Mouse (Mus musculus) bone marrow macrophage, adult 2 months (primary cell): ENCODE data around the gene Olfr1362. TPM values are rescaled to one million over a fixed set of nuclear protein-coding genes. Genes with fewer than 3 reads are reported as not detected.

Experiments used
- H3K27ac ChIP-seq: 2 replicates; pipeline ENCODE4 v1.5.1; 2012; ENCODE audit warnings: low read depth, low read length; ENCODE audit not compliant: insufficient read depth
- H3K4me1 ChIP-seq: 2 replicates; pipeline ENCODE4 v1.6.1; 2012; ENCODE audit warnings: low read length; ENCODE audit not compliant: control insufficient read depth, insufficient read depth
- H3K4me3 ChIP-seq: 2 replicates; pipeline ENCODE4 v1.5.1; 2012; ENCODE audit warnings: mild to moderate bottlenecking, low read length, moderate library complexity; ENCODE audit not compliant: insufficient read depth
- CTCF ChIP-seq: IDR thresholded peaks from 2 replicates; pipeline ENCODE4 v1.5.1; 2012; ENCODE audit warnings: low read depth, mild to moderate bottlenecking, low read length, moderate library complexity
- POLR2A ChIP-seq: IDR thresholded peaks from 2 replicates; pipeline ENCODE4 v1.6.1; 2012; ENCODE audit warnings: mild to moderate bottlenecking, low read depth, low read length, borderline replicate concordance
- polyA plus RNA-seq: library from polyadenylated mRNA; stranded (reverse); fragments of >200 nt; gene quantifications from 2 replicates; pipeline ENCODE4 v1.2.4, GENCODE M21; 2012; ENCODE audit not compliant: missing spikeins, insufficient read depth, insufficient read length

The Olfr1362 gene
- not detected in 2 replicates for polyA plus RNA-seq

GRCm38 (mm10) chr13:21613922-21614321, at the start of gene Olfr1362:
Gene Olfr1362, minus strand, starts transcription at chr13:21614022.
- no peak within 1 kb of the TSS for H3K4me3 ChIP-seq
- TF ChIP-seq POLR2A (no peak), CTCF (no peak)
- H3K4me1 ChIP-seq, result no peaks in the 10 kb centered on the region
- H3K27ac ChIP-seq, result no peak within 1 kb of the TSS

- Histone ChIP-seq H3K27ac (no peak within 1 kb of the TSS), H3K4me3 (no peak within 1 kb of the TSS), H3K4me1 (no peaks in the 10 kb centered on the region)
- TF ChIP-seq POLR2A, result no peak
- TF ChIP-seq CTCF, result no peak
These were observed 49.5 kb upstream of the Olfr1362 start, which contains the start of gene Olfr1361 for GRCm38 (mm10) chr13:21663286-21663685. Gene Olfr1361, minus strand, starts transcription at chr13:21663386.

- H3K4me3 ChIP-seq, result no peak within 1 kb of the TSS
- TF ChIP-seq POLR2A, result no peak
- TF ChIP-seq CTCF, result no peak
- no peak within 1 kb of the TSS for H3K27ac ChIP-seq
- no peaks in the 10 kb centered on the region for H3K4me1 ChIP-seq
These were observed 28.6 kb upstream of the Olfr1362 start, which contains the start of gene Olfr11 for GRCm38 (mm10) chr13:21642418-21642817. Gene Olfr11, minus strand, starts transcription at chr13:21642518.

- H3K4me1 ChIP-seq, result no peaks in the 10 kb centered on the region
- TF ChIP-seq CTCF, result no peak
- TF ChIP-seq POLR2A, result no peak
- H3K4me3 ChIP-seq, result no peak overlapping the region
- no peak overlapping the region for H3K27ac ChIP-seq
These were observed 22.2 kb downstream of the Olfr1362 start for GRCm38 (mm10) chr13:21591618-21592017.

- H3K4me3 ChIP-seq, result no peak within 1 kb of the TSS
- TF ChIP-seq CTCF, result no peak
- no peak for TF ChIP-seq POLR2A
- H3K4me1 ChIP-seq, result no peaks in the 10 kb centered on the region
- no peak within 1 kb of the TSS for H3K27ac ChIP-seq
These were observed 32.2 kb downstream of the Olfr1362 start, which contains the start of gene Olfr1364 for GRCm38 (mm10) chr13:21581659-21582058. Gene Olfr1364, minus strand, starts transcription at chr13:21581759.

Other genes with a start within 250 kb of the Olfr1362 start
- gene Zkscan3, start 211.3 kb downstream of the Olfr1362 start, polyA plus RNA-seq, result 54.9 and 59.3 TPM in 2 replicates
- 0.17 and 0.65 TPM in 2 replicates for gene Pgbd1, start 173.0 kb downstream of the Olfr1362 start, polyA plus RNA-seq
- gene Zscan26, start 160.3 kb downstream of the Olfr1362 start, polyA plus RNA-seq, result 44.4 and 50.9 TPM in 2 replicates
- gene Nkapl, start 145.5 kb downstream of the Olfr1362 start, polyA plus RNA-seq, result 0.92 and 1.3 TPM in 2 replicates
- gene Zkscan4, start 135.1 kb downstream of the Olfr1362 start, polyA plus RNA-seq, result 1.5 and 2.6 TPM in 2 replicates
- gene Gm10065, start 134.6 kb downstream of the Olfr1362 start, polyA plus RNA-seq, result not detected in 2 replicates
- 0.34 TPM in 1 of 2 replicates, not detected in the other for gene AK157302, start 118.8 kb downstream of the Olfr1362 start, polyA plus RNA-seq
- gene Gm11273, start 112.6 kb downstream of the Olfr1362 start, polyA plus RNA-seq, result 5.1 and 18.9 TPM in 2 replicates
- 5.6 and 5.8 TPM in 2 replicates for gene Zkscan8, start 82.9 kb downstream of the Olfr1362 start, polyA plus RNA-seq
- gene Olfr1366, start 71.2 kb downstream of the Olfr1362 start, polyA plus RNA-seq, result not detected in 2 replicates
- not detected in 2 replicates for gene Olfr1535, start 54.1 kb downstream of the Olfr1362 start, polyA plus RNA-seq
- not detected in 2 replicates for gene Olfr1364, start 32.3 kb downstream of the Olfr1362 start, polyA plus RNA-seq
- gene Olfr11, start 28.5 kb upstream of the Olfr1362 start, polyA plus RNA-seq, result not detected in 2 replicates
- 0.48 TPM in 1 of 2 replicates, not detected in the other for gene Olfr1361, start 49.4 kb upstream of the Olfr1362 start, polyA plus RNA-seq
- gene Olfr1360, start 63.4 kb upstream of the Olfr1362 start, polyA plus RNA-seq, result not detected in 2 replicates
- not detected in 2 replicates for gene Olfr1359, start 84.1 kb upstream of the Olfr1362 start, polyA plus RNA-seq
- gene Hist1h2bl, start 102.1 kb upstream of the Olfr1362 start, polyA plus RNA-seq, result not detected in 2 replicates
- gene Hist1h2ai, start 102.4 kb upstream of the Olfr1362 start, polyA plus RNA-seq, result 4.0 TPM in 1 of 2 replicates, not detected in the other
- 6.9 TPM in 1 of 2 replicates, not detected in the other for gene Hist1h3h, start 103.6 kb upstream of the Olfr1362 start, polyA plus RNA-seq
- 2.1 TPM in 1 of 2 replicates, not detected in the other for gene Hist1h2bm, start 108.0 kb upstream of the Olfr1362 start, polyA plus RNA-seq
- gene Hist1h4j, start 121.0 kb upstream of the Olfr1362 start, polyA plus RNA-seq, result 1.8 and 2.7 TPM in 2 replicates
- gene Hist1h4k, start 136.5 kb upstream of the Olfr1362 start, polyA plus RNA-seq, result 3.6 and 8.9 TPM in 2 replicates
- gene Hist1h2ak, start 139.8 kb upstream of the Olfr1362 start, polyA plus RNA-seq, result 4.9 and 9.5 TPM in 2 replicates
- 7.1 and 7.3 TPM in 2 replicates for gene Hist1h2bn, start 140.1 kb upstream of the Olfr1362 start, polyA plus RNA-seq
- 0.82 and 2.1 TPM in 2 replicates for gene Hist1h1b, start 166.6 kb upstream of the Olfr1362 start, polyA plus RNA-seq
- 3.9 and 4.4 TPM in 2 replicates for gene Hist1h3i, start 169.3 kb upstream of the Olfr1362 start, polyA plus RNA-seq
- gene Hist1h2an, start 173.2 kb upstream of the Olfr1362 start, polyA plus RNA-seq, result not detected in 2 replicates
- gene Hist1h2bp, start 173.4 kb upstream of the Olfr1362 start, polyA plus RNA-seq, result not detected in 2 replicates
- gene Hist1h2bq, start 196.2 kb upstream of the Olfr1362 start, polyA plus RNA-seq, result 3.2 and 6.5 TPM in 2 replicates
- not detected in 2 replicates for gene Hist1h2ao, start 196.4 kb upstream of the Olfr1362 start, polyA plus RNA-seq
- gene Hist1h4m, start 197.7 kb upstream of the Olfr1362 start, polyA plus RNA-seq, result 5.2 and 6.8 TPM in 2 replicates
- gene Hist1h4n, start 218.2 kb upstream of the Olfr1362 start, polyA plus RNA-seq, result not detected in 2 replicates
- 14.7 and 15.1 TPM in 2 replicates for gene Hist1h2ap, start 219.5 kb upstream of the Olfr1362 start, polyA plus RNA-seq
- gene Hist1h2br, start 219.7 kb upstream of the Olfr1362 start, polyA plus RNA-seq, result 4.5 and 8.6 TPM in 2 replicates